Mouse (Mus musculus) hindbrain, embryonic 16.5 days (tissue): ENCODE data around the gene Afg1l. TPM values are rescaled to one million over a fixed set of nuclear protein-coding genes. Genes with fewer than 3 reads are reported as not detected.

ENCODE experiments used
- ATAC-seq: fragments of 200-750 bp; cut with Nextera tagmentation; 2 replicates; pipeline ENCODE4 v1.8.0; 2017; ENCODE audit warnings: moderate TSS enrichment, moderate library complexity
- H3K27ac ChIP-seq: fragments of 300-500 bp; sonication (generic); 2 replicates; pipeline ENCODE4 v1.5.1; 2014; ENCODE audit warnings: low read depth, mild to moderate bottlenecking, control low read depth, low read length, moderate library complexity
- H3K27me3 ChIP-seq: fragments of 300-500 bp; sonication (generic); replicated peaks from 2 replicates; pipeline ENCODE4 v1.6.1; 2014; ENCODE audit warnings: low read length; ENCODE audit not compliant: control insufficient read depth, insufficient read depth
- H3K36me3 ChIP-seq: fragments of 300-500 bp; sonication (generic); 2 replicates; pipeline ENCODE4 v1.6.1; 2014; ENCODE audit warnings: mild to moderate bottlenecking, low read length, moderate library complexity, mixed read lengths; ENCODE audit not compliant: control insufficient read depth, insufficient read depth
- H3K4me1 ChIP-seq: fragments of 300-500 bp; sonication (generic); 2 replicates; pipeline ENCODE4 v1.6.1; 2014; ENCODE audit warnings: low read depth, low read length; ENCODE audit not compliant: control insufficient read depth, insufficient read depth
- H3K4me2 ChIP-seq: fragments of 300-500 bp; sonication (generic); 2 replicates; pipeline ENCODE4 v1.6.1; 2014; ENCODE audit warnings: mild to moderate bottlenecking, low read length, control low read depth, moderate library complexity
- H3K4me3 ChIP-seq: fragments of 300-500 bp; sonication (generic); 2 replicates; pipeline ENCODE4 v1.5.1; 2014; ENCODE audit warnings: mild to moderate bottlenecking, low read length, control low read depth, moderate library complexity
- H3K9ac ChIP-seq: fragments of 300-500 bp; sonication (generic); 2 replicates; pipeline ENCODE4 v1.6.1; 2014; ENCODE audit warnings: low read depth, mild to moderate bottlenecking, control low read depth, low read length, moderate library complexity
- H3K9me3 ChIP-seq: fragments of 300-500 bp; sonication (generic); 2 replicates; pipeline ENCODE4 v1.6.1; 2014; ENCODE audit warnings: mild to moderate bottlenecking, low read length, moderate library complexity; ENCODE audit not compliant: control insufficient read depth
- WGBS: fragments of 180-500 bp; shearing (Covaris S2); extraction: QIAGEN DNeasy Blood & Tissue Kit; methylation state at CpG from one replicate; pipeline ENCODE4 v1.1.7; 2014; 5-methylcytosine and 5-hydroxymethylcytosine counted together
- polyA plus RNA-seq: library from polyadenylated mRNA; unstranded; fragments of >200 nt; fragmentation: Nextera tagmentation; extraction: Ambion mirVana; gene quantifications from 2 replicates; pipeline ENCODE4 v1.2.1, GENCODE M21; 2015

Afg1l gene
- polyA plus RNA-seq, 1 experiment from 2014 or later = 10.1 TPM

DNA sequence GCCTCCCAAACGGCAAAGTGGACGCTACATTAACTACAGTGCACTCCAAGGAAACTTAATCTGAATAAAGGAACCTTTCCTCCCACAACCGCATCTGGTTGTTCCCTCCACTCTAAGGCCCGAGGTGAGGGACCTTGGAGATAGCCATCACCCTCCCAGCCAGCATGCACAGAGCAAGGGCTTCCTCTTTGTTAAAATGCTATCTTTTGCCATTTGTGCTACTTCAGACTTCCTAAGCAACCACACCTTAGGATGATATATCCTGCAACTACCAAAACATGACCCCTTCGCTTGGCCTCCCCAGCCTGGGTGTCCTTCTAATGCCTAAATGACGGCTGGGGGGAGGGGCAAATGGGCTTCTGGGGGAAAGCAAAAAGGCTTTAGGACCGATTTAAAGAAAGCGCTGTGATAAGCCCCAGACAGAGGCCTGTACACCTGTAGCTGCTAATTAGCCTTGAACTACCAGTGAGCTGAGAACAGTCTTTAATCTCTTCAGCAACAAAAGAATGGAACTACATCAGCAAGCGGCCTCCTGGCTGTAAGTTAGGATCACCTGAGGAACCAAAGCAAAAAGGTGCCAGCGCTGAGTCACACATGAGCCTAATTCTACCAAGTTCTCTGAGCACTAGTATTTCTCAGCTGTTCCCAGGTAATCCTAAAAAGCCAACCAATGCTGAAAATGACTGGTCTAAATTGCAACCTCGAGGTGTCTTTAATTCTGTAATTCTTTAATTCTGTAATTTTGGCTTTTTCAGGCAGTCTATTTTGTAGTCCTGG lies 206.7 kb downstream of the Afg1l start:
- Histone ChIP-seq H3K4me2 (no peak overlapping the region), H3K27ac (no peak overlapping the region), H3K9me3 (no peaks in the 10 kb centered on the region), H3K4me1 (peaks cover 24% of the 10 kb centered on the region), H3K27me3 (no peaks in the 10 kb centered on the region), H3K9ac (no peak overlapping the region), H3K36me3 (no peaks in the 10 kb centered on the region), H3K4me3 (no peak overlapping the region)
- no peak for ATAC-seq
- WGBS = 69% methylated on average over 11 of the region's 11 CpGs

DNA sequence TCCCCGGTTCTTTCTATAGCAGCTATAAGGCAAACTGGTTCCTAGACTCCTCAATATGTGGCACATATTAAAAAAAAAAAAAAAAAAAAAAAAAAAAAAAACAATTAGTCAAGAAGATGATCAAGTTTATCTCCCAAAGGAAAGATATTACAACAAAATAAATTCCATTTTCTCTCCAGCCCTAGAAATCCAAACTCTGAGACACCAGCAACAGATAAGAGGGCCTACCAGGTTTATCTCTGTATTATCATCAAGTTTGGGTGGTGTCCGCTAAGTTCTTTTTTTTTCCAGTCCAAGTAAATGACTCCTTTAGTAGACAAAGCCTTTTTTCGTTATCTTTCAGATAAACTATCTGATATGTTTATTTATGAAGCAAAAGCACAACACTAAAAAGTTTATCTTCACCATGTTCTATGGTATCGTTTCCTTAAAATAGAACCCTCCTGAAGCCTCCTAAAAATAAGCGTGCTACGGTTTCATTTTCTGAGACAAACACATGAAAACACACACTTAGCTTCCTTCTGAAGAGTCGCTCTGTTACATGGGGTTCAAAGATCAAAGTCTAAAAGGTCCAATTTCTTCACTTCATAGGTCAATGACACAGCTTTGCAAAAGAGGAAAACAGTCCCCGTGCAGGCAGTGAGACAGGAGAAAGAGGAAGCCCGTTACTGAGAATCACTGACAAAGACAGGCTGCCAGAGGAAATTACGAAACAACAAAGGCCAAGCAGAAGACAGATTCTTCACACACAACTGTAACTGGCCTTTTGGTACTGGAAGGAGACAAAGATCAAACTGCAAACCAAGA lies 207.9 kb downstream of the Afg1l start:
- ATAC-seq = no peak
- Histone ChIP-seq H3K27ac (no peak overlapping the region), H3K27me3 (no peaks in the 10 kb centered on the region), H3K9me3 (no peaks in the 10 kb centered on the region), H3K4me3 (no peak overlapping the region), H3K4me2 (no peak overlapping the region), H3K36me3 (peaks cover 5% of the 10 kb centered on the region), H3K9ac (no peak overlapping the region), H3K4me1 (peaks cover 24% of the 10 kb centered on the region)
- WGBS = 69% methylated on average over 10 of the region's 10 CpGs

DNA sequence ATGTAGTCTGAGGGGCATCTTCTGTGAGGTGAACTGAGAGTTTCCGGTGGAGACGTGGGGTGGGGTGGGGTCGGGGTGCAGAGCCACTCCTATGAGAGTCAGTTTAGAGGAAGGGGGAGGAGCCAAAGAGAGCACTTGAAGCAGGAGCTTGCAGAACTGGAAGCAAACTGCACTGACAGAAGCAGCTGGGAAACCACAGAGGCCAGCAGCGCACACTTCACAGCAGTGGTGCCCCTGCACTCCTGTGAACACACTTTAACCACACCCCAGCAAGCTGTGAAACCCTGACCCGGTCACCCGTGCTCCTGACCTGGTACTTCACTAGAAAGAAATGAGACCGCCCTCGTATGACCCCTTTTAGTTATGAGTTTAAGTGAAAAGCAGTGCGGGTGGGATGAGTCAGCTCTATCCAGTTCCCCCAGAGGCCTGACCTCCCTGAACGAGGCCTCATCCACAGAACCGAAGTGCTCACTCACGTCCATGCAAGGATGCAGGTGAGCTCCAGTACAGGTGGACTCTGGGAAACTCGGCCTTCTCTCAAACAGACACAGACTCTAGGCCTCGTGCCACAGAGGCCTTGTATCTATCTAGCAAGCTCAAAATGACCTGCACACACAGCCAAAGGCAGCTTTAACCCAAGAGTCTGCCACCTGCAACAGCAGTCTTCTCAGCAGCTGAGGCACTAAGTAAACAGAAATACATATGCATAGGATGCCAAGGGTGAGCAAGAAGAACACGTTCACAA lies 208.9 kb downstream of the Afg1l start:
- WGBS = 72% methylated on average over 15 of the region's 15 CpGs
- Histone ChIP-seq H3K9ac (no peak overlapping the region), H3K4me2 (no peak overlapping the region), H3K4me1 (peaks cover 16% of the 10 kb centered on the region), H3K36me3 (peaks cover 5% of the 10 kb centered on the region), H3K4me3 (no peak overlapping the region), H3K27ac (no peak overlapping the region), H3K27me3 (no peaks in the 10 kb centered on the region), H3K9me3 (no peaks in the 10 kb centered on the region)
- ATAC-seq = no peak

DNA sequence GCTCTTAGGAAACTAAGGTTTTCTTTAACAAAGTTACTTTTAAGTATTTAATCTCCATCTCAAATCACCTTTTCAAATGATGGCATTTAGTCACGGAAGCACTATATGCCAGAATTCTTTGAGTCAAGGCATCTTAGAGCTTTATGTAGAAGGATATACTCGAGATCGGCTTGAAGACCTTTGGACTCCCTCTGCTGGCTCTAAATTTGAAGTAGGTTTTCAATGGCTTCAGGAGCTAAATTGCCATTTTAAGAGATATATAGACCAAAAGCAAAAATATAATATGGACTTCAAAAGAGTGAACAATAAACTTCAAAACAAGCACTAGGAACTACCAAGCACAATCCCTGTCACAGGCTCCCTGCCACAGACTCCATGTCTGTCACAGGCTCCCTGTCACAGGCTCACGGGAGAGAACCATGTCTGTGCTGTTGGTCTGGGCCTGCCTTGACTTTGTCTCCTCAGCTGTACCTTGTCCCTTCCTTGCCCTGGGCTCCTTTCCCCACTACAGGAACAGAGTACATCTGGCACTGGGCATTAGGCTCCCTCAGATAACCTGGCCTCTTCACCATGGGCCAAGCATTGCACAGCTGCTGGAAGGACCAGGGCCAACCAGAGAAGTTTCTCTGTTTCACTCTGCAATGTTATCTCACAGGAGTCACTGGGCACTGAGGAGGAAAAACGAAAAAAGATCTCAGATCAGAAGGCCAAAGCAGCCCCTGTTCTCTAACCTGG lies 210.4 kb downstream of the Afg1l start:
- H3K27me3 ChIP-seq = no peaks in the 10 kb centered on the region
- H3K4me2 ChIP-seq = no peak overlapping the region
- H3K36me3 ChIP-seq = peaks cover 5% of the 10 kb centered on the region
- WGBS = 79% methylated on average over 5 of the region's 5 CpGs
- no peaks in the 10 kb centered on the region for H3K9me3 ChIP-seq
- H3K4me3 ChIP-seq = no peak overlapping the region
- no peak for ATAC-seq
- H3K4me1 ChIP-seq = peaks cover 3% of the 10 kb centered on the region
- no peak overlapping the region for H3K27ac ChIP-seq
- no peak overlapping the region for H3K9ac ChIP-seq

DNA sequence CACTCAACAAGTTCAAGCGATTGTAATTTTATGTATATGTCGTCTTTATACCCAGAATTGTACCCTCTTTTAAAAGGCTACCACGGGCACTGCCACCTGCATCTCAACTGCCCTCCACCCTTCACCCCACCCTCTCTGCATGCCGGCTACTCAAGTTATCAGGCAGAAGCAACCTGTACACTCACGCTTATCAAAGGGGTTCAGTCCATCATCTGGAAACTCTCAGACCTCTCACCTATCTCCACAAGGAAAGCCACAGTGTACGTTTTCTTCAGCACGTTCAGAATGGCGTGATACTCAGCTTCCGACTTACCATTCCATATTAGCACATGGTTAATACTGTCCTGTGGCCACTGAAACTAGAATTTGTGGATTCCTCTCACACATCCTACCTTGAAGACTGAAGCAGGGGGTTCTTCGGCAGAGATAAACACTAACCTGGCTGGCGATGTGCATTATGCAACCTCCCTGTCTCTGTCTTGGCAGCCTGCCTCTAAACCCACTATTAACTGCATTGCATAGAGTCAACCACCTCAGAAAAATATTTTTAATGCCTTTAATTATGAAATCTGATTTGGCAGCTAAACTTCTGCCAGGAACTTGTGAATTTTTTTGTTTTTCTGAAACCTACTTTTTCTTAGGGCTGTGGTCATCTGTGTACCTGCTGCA lies 213.2 kb downstream of the Afg1l start:
- Histone ChIP-seq H3K4me3 (no peak overlapping the region), H3K36me3 (peaks cover 5% of the 10 kb centered on the region), H3K27ac (no peak overlapping the region), H3K9me3 (no peaks in the 10 kb centered on the region), H3K27me3 (no peaks in the 10 kb centered on the region), H3K9ac (no peak overlapping the region), H3K4me2 (no peak overlapping the region), H3K4me1 (no peaks in the 10 kb centered on the region; the same call in 1 of the 2 replicates)
- no peak for ATAC-seq
- 95% methylated on average over 11 of the region's 11 CpGs for WGBS

DNA sequence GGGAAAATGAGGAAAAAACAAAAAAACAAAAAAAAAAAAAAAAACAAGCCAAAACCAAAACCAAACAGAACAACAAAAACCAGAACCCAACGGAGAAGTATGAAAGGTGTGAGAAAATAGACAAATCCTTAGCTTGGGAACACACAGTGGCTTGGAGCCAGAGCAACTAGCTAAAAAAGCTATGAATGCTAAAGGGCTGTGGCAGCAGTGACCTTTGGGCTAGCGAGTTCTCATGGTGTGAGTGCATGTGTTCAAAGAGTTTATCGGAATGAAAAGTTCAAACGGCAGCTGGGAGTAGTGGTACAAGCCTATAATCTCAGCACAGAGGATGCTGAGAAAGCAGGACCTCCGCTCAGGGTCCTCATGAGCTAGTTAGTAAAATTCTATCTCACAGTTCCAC lies 214.2 kb downstream of the Afg1l start:
- ATAC-seq = no peak
- Histone ChIP-seq H3K9ac (no peak overlapping the region), H3K4me2 (no peak overlapping the region), H3K4me3 (no peak overlapping the region), H3K27ac (no peak overlapping the region), H3K36me3 (peaks cover 5% of the 10 kb centered on the region), H3K9me3 (no peaks in the 10 kb centered on the region), H3K27me3 (no peaks in the 10 kb centered on the region), H3K4me1 (no peaks in the 10 kb centered on the region)
- WGBS = 86% methylated on average over 5 of the region's 5 CpGs

- Histone ChIP-seq H3K27me3 (no peaks in the 10 kb centered on the region), H3K4me3 (no peak overlapping the region), H3K4me1 (no peaks in the 10 kb centered on the region), H3K4me2 (no peak overlapping the region), H3K36me3 (peaks cover 5% of the 10 kb centered on the region), H3K9ac (no peak overlapping the region), H3K27ac (no peak overlapping the region), H3K9me3 (no peaks in the 10 kb centered on the region)
- no peak for ATAC-seq
- 82% methylated on average over 8 of the region's 8 CpGs for WGBS
Observed at GRCm38 (mm10) chr10:42263701-42264100, 214.7 kb downstream of the Afg1l start.
